Mouse (Mus musculus) G1E (cell line): Measurements from ENCODE around the gene Slc38a2. TPM values are rescaled to one million over a fixed set of nuclear protein-coding genes. Genes with fewer than 3 reads are reported as not detected.

Source experiments
- ATAC-seq: 2 replicates; pipeline ENCODE4 v1.8.0; 2016; ENCODE audit warnings: mild to moderate bottlenecking; ENCODE audit not compliant: insufficient number of reproducible peaks, poor library complexity, low FRiP score, severe bottlenecking; ENCODE audit errors: extremely low read depth
- DNase-seq: peaks from one replicate; pipeline ENCODE4 v3.0.0; 2012; ENCODE audit warnings: low spot score
- H3K27me3 ChIP-seq: 2 replicates; pipeline ENCODE4 v1.6.1; 2012; ENCODE audit warnings: mild to moderate bottlenecking, low read length, inconsistent platforms; ENCODE audit not compliant: insufficient read depth
- H3K36me3 ChIP-seq: replicated peaks from 2 replicates; pipeline ENCODE3; 2012; ENCODE audit warnings: mild to moderate bottlenecking, inconsistent platforms
- H3K4me1 ChIP-seq: 2 replicates; pipeline ENCODE4 v1.6.1; 2012; ENCODE audit warnings: low read depth, low read length, inconsistent platforms, mixed read lengths; ENCODE audit not compliant: insufficient read depth
- H3K4me3 ChIP-seq: 2 replicates; pipeline ENCODE4 v1.5.1; 2012; ENCODE audit warnings: low read depth, mild to moderate bottlenecking, inconsistent platforms, low read length, moderate library complexity, mixed read lengths
- H3K9me3 ChIP-seq: replicated peaks from 2 replicates; pipeline ENCODE4 v1.6.1; 2012; ENCODE audit warnings: inconsistent platforms
- CTCF ChIP-seq: IDR thresholded peaks from 2 replicates; pipeline ENCODE4 v1.5.1; 2012; ENCODE audit warnings: low read depth, low read length, inconsistent platforms, mixed read lengths
- GATA1 ChIP-seq: IDR thresholded peaks from 2 replicates; pipeline ENCODE4 v1.6.1; 2012; ENCODE audit warnings: borderline replicate concordance, low read length, inconsistent platforms, mixed read lengths
- GATA2 ChIP-seq: IDR thresholded peaks from 2 replicates; pipeline ENCODE4 v1.6.1; 2012; ENCODE audit warnings: low read depth, low read length, inconsistent platforms, borderline replicate concordance
- POLR2AphosphoS5 ChIP-seq: IDR thresholded peaks from 2 replicates; pipeline ENCODE4 v1.6.1; 2012; ENCODE audit warnings: low read depth, low read length, inconsistent platforms; ENCODE audit not compliant: insufficient replicate concordance
- TAL1 ChIP-seq: conservative IDR thresholded peaks from 2 replicates; pipeline ENCODE4 v1.6.1; 2012; ENCODE audit warnings: low read depth, low read length, inconsistent platforms, mixed read lengths
- polyA plus RNA-seq: library from polyadenylated mRNA; stranded (reverse); fragments of >175 nt; gene quantifications from 2 replicates; pipeline ENCODE4 v1.2.3, GENCODE M21; 2012
- total RNA-seq, 2 experiments: library from RNA; stranded (forward) in 1 of 2; stranded (reverse) in 1 of 2; fragments of 200-1000 nt in 1 of 2; fragments of >200 nt in 1 of 2; fragmentation: Nextera tagmentation in 1 of 2; gene quantifications; 2 replicates each; pipeline ENCODE4 v1.2.3; 2014 to 2017

Slc38a2 gene
- total RNA-seq (2014; fragmentation: Nextera tagmentation) (139 and 146 TPM in 2 replicates), total RNA-seq (2017) (82.9 and 104 TPM in 2 replicates), polyA plus RNA-seq (23.6 and 24.1 TPM in 2 replicates)

DNA sequence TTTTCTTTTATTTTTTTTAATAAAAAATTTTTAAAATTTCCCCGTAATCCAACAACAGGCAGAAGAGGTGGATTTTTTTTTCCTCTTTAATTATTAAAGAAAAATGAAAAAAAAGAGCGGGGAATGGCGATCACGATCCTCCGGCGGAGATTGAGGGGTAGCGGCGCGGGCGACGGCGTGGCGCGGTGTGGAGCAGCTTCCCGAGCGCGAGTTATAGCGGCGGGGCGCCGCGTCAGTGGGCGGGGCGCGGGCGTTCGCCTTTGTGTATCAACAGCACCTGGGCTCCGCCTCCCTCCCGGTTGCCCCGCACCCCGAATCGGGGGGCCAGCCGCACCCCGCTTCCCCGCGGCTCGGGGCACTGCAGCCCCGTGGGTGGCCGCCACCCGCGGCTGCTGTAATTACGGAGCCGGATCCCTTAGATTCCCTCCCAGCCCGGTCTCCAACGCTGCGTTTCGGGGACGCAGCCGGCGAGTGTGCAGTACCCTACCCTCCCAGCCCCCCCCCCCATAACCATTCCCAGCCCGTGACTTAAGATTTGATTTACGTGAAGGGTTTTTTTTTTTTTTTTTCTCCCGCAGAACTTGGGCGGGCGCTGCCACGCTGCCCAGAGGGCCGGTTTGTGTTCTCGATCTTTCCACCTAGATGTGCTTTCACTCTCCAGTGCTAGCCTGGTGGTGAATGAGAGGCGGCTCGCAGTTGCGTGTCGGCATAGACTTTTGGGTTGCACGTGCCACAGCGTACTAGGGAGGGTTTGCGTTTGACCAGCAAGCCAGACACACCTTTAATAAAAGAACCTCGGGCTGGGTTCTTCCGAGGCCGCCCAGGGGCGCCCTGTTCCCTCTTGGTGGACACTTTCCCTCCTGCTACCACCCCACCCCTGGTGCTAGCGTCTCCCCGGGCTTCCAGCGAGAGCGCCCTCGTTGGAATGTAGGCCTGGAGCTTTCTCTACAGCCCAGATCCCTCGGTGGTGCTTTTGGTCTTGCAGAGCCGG is at the start of gene Slc38a2:
Gene Slc38a2, minus strand, starts transcription at position 210 of the 991 bp plus-strand sequence.
- DNase-seq (peak; percentile 92), ATAC-seq (peak; percentile 56)
- H3K9me3 ChIP-seq, result no peaks in the 10 kb centered on the region
- peak within 1 kb of the TSS; percentile 85 for H3K4me3 ChIP-seq
- H3K36me3 ChIP-seq, result peaks cover 32% of the 10 kb centered on the region
- H3K4me1 ChIP-seq, result peaks cover 34% of the 10 kb centered on the region
- no peak for TF ChIP-seq POLR2AphosphoS5
- no peak for TF ChIP-seq TAL1
- H3K27me3 ChIP-seq, result peaks cover 11% of the 10 kb centered on the region

- no peak overlapping the region for H3K4me3 ChIP-seq
Observed at GRCm38 (mm10) chr15:96749101-96749500, 49.6 kb upstream of the Slc38a2 start.

GRCm38 (mm10) chr15:96747551-96747950 is 48.0 kb upstream of the Slc38a2 start:
- H3K36me3 ChIP-seq, result no peaks in the 10 kb centered on the region
- peaks cover 20% of the 10 kb centered on the region for H3K9me3 ChIP-seq
- ATAC-seq (no peak), DNase-seq (no peak)
- H3K4me3 ChIP-seq, result no peak overlapping the region
- no peaks in the 10 kb centered on the region for H3K27me3 ChIP-seq
- H3K4me1 ChIP-seq, result no peaks in the 10 kb centered on the region
- TF ChIP-seq GATA2 (no peak), POLR2AphosphoS5 (no peak), CTCF (no peak), GATA1 (no peak), TAL1 (no peak)

More at GRCm38 (mm10) chr15:96749101-96749500, 49.6 kb upstream of the Slc38a2 start:
- DNase-seq (no peak), ATAC-seq (no peak)
- Histone ChIP-seq H3K9me3 (peaks cover 20% of the 10 kb centered on the region), H3K36me3 (no peaks in the 10 kb centered on the region), H3K4me1 (no peaks in the 10 kb centered on the region), H3K27me3 (no peaks in the 10 kb centered on the region)
- TF ChIP-seq CTCF (no peak), POLR2AphosphoS5 (no peak), TAL1 (no peak), GATA1 (no peak), GATA2 (no peak)

GRCm38 (mm10) chr15:96746986-96747385 is 47.5 kb upstream of the Slc38a2 start:
- DNase-seq, result no peak
- Histone ChIP-seq H3K27me3 (no peaks in the 10 kb centered on the region), H3K4me3 (no peak overlapping the region), H3K4me1 (no peaks in the 10 kb centered on the region), H3K36me3 (no peaks in the 10 kb centered on the region), H3K9me3 (peaks cover 19% of the 10 kb centered on the region)
- no peak for ATAC-seq
- no peak for TF ChIP-seq CTCF
- TF ChIP-seq GATA2, result no peak

GRCm38 (mm10) chr15:96745299-96745698 is 45.8 kb upstream of the Slc38a2 start:
- no peak for TF ChIP-seq GATA1
- TF ChIP-seq TAL1, result no peak
- TF ChIP-seq POLR2AphosphoS5, result no peak
- TF ChIP-seq CTCF, result no peak
- no peak for TF ChIP-seq GATA2
- no peak for ATAC-seq
- Histone ChIP-seq H3K27me3 (no peaks in the 10 kb centered on the region), H3K4me3 (no peak overlapping the region), H3K4me1 (no peaks in the 10 kb centered on the region), H3K9me3 (peaks cover 11% of the 10 kb centered on the region), H3K36me3 (no peaks in the 10 kb centered on the region)
- no peak for DNase-seq

DNA sequence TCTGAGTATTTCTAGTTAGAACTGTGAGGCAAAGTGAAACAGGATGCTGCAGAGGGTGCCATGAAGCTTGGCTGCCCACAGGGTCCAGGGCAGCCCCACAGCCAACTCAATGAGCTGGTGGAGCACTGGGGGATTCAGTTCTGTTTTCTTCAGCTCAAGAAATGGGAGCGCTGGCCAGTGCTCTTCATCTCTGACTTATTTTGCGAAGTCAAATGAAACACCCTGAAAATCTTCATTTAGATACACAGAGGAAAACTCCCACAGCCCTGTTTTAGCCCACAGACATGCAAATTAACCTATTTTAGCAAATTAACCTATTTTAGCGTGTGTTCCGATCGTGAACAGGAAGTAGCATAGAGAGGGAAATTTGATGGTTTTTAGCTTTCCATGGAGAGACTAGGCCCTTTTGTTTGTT is 45.4 kb upstream of the Slc38a2 start:
- Histone ChIP-seq H3K4me3 (no peak overlapping the region), H3K27me3 (no peaks in the 10 kb centered on the region), H3K4me1 (no peaks in the 10 kb centered on the region), H3K9me3 (peaks cover 11% of the 10 kb centered on the region), H3K36me3 (no peaks in the 10 kb centered on the region)
- DNase-seq (no peak), ATAC-seq (no peak)
- TF ChIP-seq GATA1, result no peak
- no peak for TF ChIP-seq CTCF
- TF ChIP-seq GATA2, result no peak
- TF ChIP-seq TAL1, result no peak
